Mouse (Mus musculus) midbrain, postnatal 0 days (tissue): Measurements from ENCODE around the gene Dexi. TPM values are rescaled to one million over a fixed set of nuclear protein-coding genes. Genes with fewer than 3 reads are reported as not detected.

Experiments
- ATAC-seq: fragments of 200-750 bp; cut with Nextera tagmentation; 2 replicates; pipeline ENCODE4 v1.8.0; 2017; ENCODE audit warnings: moderate number of reproducible peaks, mild to moderate bottlenecking, moderate TSS enrichment, moderate library complexity; ENCODE audit not compliant: low FRiP score
- DNase-seq: peaks from one replicate; pipeline ENCODE4 v3.0.0-alpha.2; 2015; ENCODE audit warnings: low spot score
- H3K27ac ChIP-seq: fragments of 300-500 bp; sonication (generic); 2 replicates; pipeline ENCODE4 v1.5.1; 2014; ENCODE audit warnings: low read depth, mild to moderate bottlenecking, low read length, mixed read lengths
- H3K27me3 ChIP-seq: fragments of 300-500 bp; sonication (generic); 2 replicates; pipeline ENCODE4 v1.6.1; 2014; ENCODE audit warnings: low read length, control low read depth, mixed read lengths; ENCODE audit not compliant: insufficient read depth
- H3K36me3 ChIP-seq: fragments of 300-500 bp; sonication (generic); 2 replicates; pipeline ENCODE4 v1.6.1; 2014; ENCODE audit warnings: low read length, control low read depth, mixed read lengths; ENCODE audit not compliant: insufficient read depth
- H3K4me1 ChIP-seq: fragments of 300-500 bp; sonication (generic); 2 replicates; pipeline ENCODE4 v1.6.1; 2014; ENCODE audit warnings: mild to moderate bottlenecking, control low read depth, antibody characterized with exemption, low read length, mixed read lengths; ENCODE audit not compliant: insufficient read depth
- H3K4me2 ChIP-seq: fragments of 300-500 bp; sonication (generic); 2 replicates; pipeline ENCODE4 v1.6.1; 2014; ENCODE audit warnings: low read depth, mild to moderate bottlenecking, low read length, mixed read lengths; ENCODE audit not compliant: poor library complexity, severe bottlenecking
- H3K4me3 ChIP-seq: fragments of 300-500 bp; sonication (generic); 2 replicates; pipeline ENCODE4 v1.5.1; 2014; ENCODE audit warnings: low read depth, mild to moderate bottlenecking, low read length, moderate library complexity
- H3K9ac ChIP-seq: fragments of 300-500 bp; sonication (generic); replicated peaks from 2 replicates; pipeline ENCODE4 v1.6.1; 2014; ENCODE audit warnings: mild to moderate bottlenecking, low read length, moderate library complexity, mixed read lengths; ENCODE audit not compliant: poor library complexity, severe bottlenecking
- H3K9me3 ChIP-seq: fragments of 300-500 bp; sonication (generic); 2 replicates; pipeline ENCODE4 v1.6.1; 2016; ENCODE audit warnings: low read length, control low read depth
- CTCF ChIP-seq: IDR thresholded peaks from 2 replicates; pipeline ENCODE4 v1.5.1; 2016; ENCODE audit warnings: antibody characterized with exemption, mild to moderate bottlenecking
- WGBS: fragments of 180-500 bp; shearing (Covaris S2); extraction: QIAGEN DNeasy Blood & Tissue Kit; methylation state at CpG from one replicate; pipeline ENCODE4 v1.1.7; 2014; 5-methylcytosine and 5-hydroxymethylcytosine counted together
- polyA plus RNA-seq: library from polyadenylated mRNA; unstranded; fragments of >200 nt; fragmentation: Nextera tagmentation; extraction: Ambion mirVana; gene quantifications from 2 replicates; pipeline ENCODE4 v1.2.1, GENCODE M21; 2015
- total RNA-seq: library from RNA; depleted of rRNA; stranded (reverse); fragments of >200 nt; gene quantifications from 2 replicates; pipeline ENCODE4 v1.2.3, GENCODE M21; 2014

Dexi gene
- total and polyA plus RNA-seq, 2 experiments from 2014 or later: 18.2 to 38.0 TPM

DNA sequence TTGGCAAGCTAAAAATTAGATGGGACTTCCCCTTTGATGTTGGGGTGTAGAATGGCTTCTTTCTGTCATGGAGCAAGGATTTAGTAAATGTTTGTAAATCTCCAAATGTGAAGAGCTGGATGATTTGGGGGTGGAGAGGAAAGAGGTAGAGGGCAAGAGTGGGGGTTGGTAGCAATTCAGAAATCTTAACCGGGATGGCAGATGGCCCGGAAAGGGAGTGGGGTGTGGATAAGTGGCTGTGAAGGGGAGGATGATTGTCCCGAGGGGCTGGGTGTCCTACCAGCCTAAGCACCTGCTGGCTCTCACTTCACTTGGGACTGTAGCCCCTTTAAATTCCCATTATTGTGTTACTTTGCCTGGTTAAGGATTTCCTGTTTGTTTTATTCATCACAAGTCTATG, 4.0 kb upstream of the Dexi start:
- no peak for DNase-seq
- H3K36me3 ChIP-seq: no peaks in the 10 kb centered on the region
- H3K4me1 ChIP-seq: peaks cover 11% of the 10 kb centered on the region; the same call in 1 of the 2 replicates
- no peak overlapping the region for H3K27ac ChIP-seq
- no peaks in the 10 kb centered on the region for H3K27me3 ChIP-seq
- TF ChIP-seq CTCF: no peak
- H3K4me2 ChIP-seq: peak overlapping the region; percentile 69
- no peaks in the 10 kb centered on the region for H3K9me3 ChIP-seq
- 58% methylated on average over 3 of the region's 3 CpGs for WGBS
- H3K4me3 ChIP-seq: no peak overlapping the region
- H3K9ac ChIP-seq: no peak overlapping the region
- ATAC-seq: no peak

GRCm38 (mm10) chr16:10544995-10545622, 2.3 kb upstream of the Dexi start, which contains the start of gene Clec16a:
Gene Clec16a, plus strand, starts transcription at chr16:10545339.
- WGBS: under 1% methylated on average over 55 of the region's 58 CpGs
- peak within 1 kb of the TSS; percentile 55 for H3K27ac ChIP-seq
- peak within 1 kb of the TSS; percentile 69 for H3K4me2 ChIP-seq
- ATAC-seq: peak; percentile 89
- DNase-seq: peak; percentile 96
- no peak for TF ChIP-seq CTCF
- H3K4me1 ChIP-seq: peaks cover 26% of the 10 kb centered on the region
- H3K4me3 ChIP-seq: peak within 1 kb of the TSS; percentile 95
- H3K9me3 ChIP-seq: no peaks in the 10 kb centered on the region
- no peaks in the 10 kb centered on the region for H3K36me3 ChIP-seq
- H3K9ac ChIP-seq: peak within 1 kb of the TSS; percentile 85
- no peaks in the 10 kb centered on the region for H3K27me3 ChIP-seq

DNA sequence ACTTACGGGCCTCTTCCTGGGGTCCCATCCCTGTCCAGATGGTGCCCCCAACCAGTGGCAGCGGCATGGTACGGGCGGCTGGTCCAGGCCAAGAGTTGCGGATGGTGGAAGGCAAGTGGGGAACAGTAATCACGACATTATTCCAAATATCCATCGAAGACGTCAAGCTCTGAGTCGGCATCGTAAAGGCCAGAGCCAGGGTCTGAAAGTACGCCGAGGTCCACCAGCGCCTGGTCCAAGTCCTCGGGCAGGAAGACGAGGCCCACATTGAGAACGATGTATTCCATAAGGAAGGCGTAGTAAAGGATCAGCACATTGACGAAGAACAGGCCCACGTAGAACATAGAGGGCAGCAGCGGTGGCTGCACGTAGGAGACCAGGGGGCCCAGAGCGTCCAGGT, 588 bp downstream of the Dexi start:
- H3K4me3 ChIP-seq: peak overlapping the region; percentile 93
- H3K4me2 ChIP-seq: peak overlapping the region; percentile 66
- H3K27ac ChIP-seq: peak overlapping the region; percentile 78
- no peaks in the 10 kb centered on the region for H3K27me3 ChIP-seq
- WGBS: 1% methylated on average over 22 of the region's 22 CpGs
- peak overlapping the region; percentile 94 for H3K9ac ChIP-seq
- no peaks in the 10 kb centered on the region for H3K36me3 ChIP-seq
- TF ChIP-seq CTCF: no peak
- ATAC-seq (no peak), DNase-seq (peak; percentile 10)
- H3K4me1 ChIP-seq: peaks cover 39% of the 10 kb centered on the region
- H3K9me3 ChIP-seq: no peaks in the 10 kb centered on the region

DNA sequence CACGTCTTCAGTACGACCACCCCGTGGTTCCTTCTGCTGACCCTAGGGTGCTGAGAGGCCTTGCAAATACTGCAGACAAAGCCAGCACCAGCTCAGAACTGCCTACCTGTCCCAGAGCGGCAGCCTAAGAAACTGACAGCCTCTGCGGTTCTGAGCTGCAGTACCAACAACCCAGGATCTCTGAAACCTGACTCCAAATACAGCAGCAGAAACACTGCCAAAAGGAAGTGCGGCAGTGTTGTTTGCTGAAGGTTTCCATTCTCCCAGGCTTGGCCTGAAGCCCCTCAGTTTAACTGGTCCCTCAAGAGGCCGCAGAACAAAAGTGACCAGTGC, 1.3 kb downstream of the Dexi start:
- TF ChIP-seq CTCF: no peak
- Histone ChIP-seq H3K4me3 (peak overlapping the region; percentile 93), H3K36me3 (no peaks in the 10 kb centered on the region), H3K27ac (peak overlapping the region; percentile 78; the same call in 1 of the 2 replicates), H3K27me3 (no peaks in the 10 kb centered on the region), H3K4me2 (peak overlapping the region; percentile 66), H3K9me3 (no peaks in the 10 kb centered on the region), H3K4me1 (peaks cover 34% of the 10 kb centered on the region), H3K9ac (peak overlapping the region; percentile 94)
- DNase-seq (peak; percentile 21), ATAC-seq (no peak)
- WGBS: 26% methylated on average over 7 of the region's 7 CpGs

GRCm38 (mm10) chr16:10540763-10541597, 1.9 kb downstream of the Dexi start:
- ATAC-seq: no peak
- TF ChIP-seq CTCF: no peak
- peaks cover 28% of the 10 kb centered on the region for H3K4me1 ChIP-seq
- DNase-seq: peak; percentile 9
- H3K4me3 ChIP-seq: peak overlapping the region; percentile 93
- no peaks in the 10 kb centered on the region for H3K27me3 ChIP-seq
- peak overlapping the region; percentile 94 for H3K9ac ChIP-seq
- H3K9me3 ChIP-seq: no peaks in the 10 kb centered on the region
- H3K27ac ChIP-seq: peak overlapping the region; percentile 78; the same call in 1 of the 2 replicates
- peak overlapping the region; percentile 66 for H3K4me2 ChIP-seq
- WGBS: 77% methylated on average over 16 of the region's 16 CpGs
- no peaks in the 10 kb centered on the region for H3K36me3 ChIP-seq

DNA sequence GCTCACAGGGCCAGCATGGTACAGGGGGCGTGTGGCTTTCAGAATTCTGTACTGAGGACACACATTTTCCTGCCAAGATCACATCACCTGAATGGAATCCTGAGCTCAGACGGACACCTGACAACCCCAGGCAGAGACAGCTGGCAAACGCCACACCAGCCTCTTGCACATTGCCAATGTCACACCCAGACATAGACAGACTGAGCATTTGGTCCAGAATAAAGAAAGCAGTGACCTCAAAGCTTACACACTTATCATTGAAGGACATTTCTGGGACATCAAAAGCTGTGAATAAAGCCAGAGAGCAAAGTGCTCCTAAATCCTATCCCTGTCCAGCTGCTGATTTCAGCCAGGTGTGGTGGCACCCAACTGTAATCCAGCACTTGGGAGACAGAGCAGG, 5.9 kb downstream of the Dexi start:
- Histone ChIP-seq H3K36me3 (peaks cover 10% of the 10 kb centered on the region), H3K27me3 (no peaks in the 10 kb centered on the region), H3K27ac (no peak overlapping the region), H3K4me2 (no peak overlapping the region), H3K9ac (no peak overlapping the region), H3K9me3 (no peaks in the 10 kb centered on the region), H3K4me1 (peaks cover 28% of the 10 kb centered on the region), H3K4me3 (no peak overlapping the region)
- ATAC-seq: no peak
- no peak for DNase-seq
- no peak for TF ChIP-seq CTCF
- WGBS: 81% methylated on average over 3 of the region's 3 CpGs
